Mouse (Mus musculus): ENCODE measurements around the gene Tm2d1. TPM values are rescaled to one million over a fixed set of nuclear protein-coding genes. Genes with fewer than 3 reads are reported as not detected.

The Tm2d1 gene
- total RNA-seq, 1 experiment from 2014 or later, result 36.9 TPM

GRCm38 (mm10) chr4:98322223-98322622 lies 60.9 kb downstream of the Tm2d1 start:
- DNase-seq, result peak; percentile 97

DNA sequence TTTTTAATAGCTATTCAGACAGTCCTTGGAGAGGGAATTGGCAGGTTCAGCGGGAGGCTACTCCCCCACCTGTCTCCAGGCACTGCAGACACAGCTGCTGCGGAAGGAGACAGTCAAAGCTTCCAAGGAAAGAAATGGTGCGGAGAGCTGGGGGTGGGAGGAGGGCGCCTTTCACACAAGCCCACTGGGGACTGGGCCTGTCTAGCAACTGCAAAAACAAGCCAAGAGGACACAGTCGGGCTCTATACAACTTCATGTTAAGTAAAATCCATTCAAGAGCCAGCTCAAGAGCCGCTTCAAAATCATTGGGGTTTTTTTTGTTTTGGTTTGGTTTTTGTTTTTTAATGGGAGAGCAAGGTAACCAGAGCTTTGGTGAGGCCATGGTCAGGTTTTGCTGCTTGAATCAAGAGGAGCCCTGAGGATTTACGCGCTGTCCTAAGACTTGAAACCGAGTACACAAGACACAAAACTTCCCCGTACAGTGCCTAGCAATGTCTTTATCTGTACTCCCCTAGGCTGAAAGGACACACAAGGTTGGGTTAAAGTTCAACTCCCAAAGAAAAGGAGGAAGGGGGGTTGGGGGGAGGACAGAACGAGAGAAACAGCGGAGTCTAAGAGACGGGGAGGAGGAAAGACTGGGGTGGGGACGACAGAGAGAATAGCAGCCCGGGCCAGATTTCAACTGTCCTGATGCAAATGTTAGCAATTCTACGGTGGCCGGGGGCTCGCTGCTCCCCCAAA lies 61.6 kb downstream of the Tm2d1 start:
- peak; percentile 67 for DNase-seq

- no peak for DNase-seq
Observed at GRCm38 (mm10) chr4:98318769-98319168, 64.3 kb downstream of the Tm2d1 start.

GRCm38 (mm10) chr4:98317149-98317548 lies 66.0 kb downstream of the Tm2d1 start:
- DNase-seq, result peak; percentile 15

Other genes with a start within 250 kb of the Tm2d1 start
- 5.3 and 7.4 TPM in 2 replicates for gene Patj, start 12.5 kb upstream of the Tm2d1 start, total RNA-seq (2021)